Mouse (Mus musculus): ENCODE data around the gene Naxd. TPM values are rescaled to one million over a fixed set of nuclear protein-coding genes. Genes with fewer than 3 reads are reported as not detected.

Gene Naxd
- polyA plus RNA-seq, 1 experiment from 2014 or later, result 83.5 TPM

DNA sequence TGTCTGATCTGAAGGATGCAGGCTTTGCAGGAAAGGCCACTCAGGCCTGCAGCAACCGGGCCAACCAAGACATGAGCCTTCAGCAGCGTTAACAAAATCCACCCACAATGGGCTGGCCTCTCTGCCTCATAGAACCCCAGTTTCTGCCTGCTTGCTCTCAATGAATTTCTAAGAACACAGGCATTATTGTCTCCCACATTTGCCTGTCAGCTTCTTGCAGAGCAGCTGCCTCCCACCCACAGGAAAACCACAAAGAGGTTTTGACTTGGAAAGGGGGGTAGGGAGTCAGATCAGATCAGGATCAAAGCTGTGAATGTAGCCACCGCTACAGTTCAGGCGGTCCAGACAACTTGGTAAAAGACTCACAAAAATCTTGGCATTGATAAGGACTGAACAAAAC, 44.3 kb upstream of the Naxd start:
- no peak overlapping the region for H3K4me2 ChIP-seq (replicated peaks; ENCODE audit: low read depth)
- H3K4me3 ChIP-seq (ENCODE audit: low read depth, low read length), result no peak overlapping the region
- H3K27ac ChIP-seq (ENCODE audit: low read depth, low read length), result no peak overlapping the region
- TF ChIP-seq CTCF (IDR thresholded peaks at IDR 0.05; ENCODE audit: low read depth), result no peak
- no peak overlapping the region for H3K9ac ChIP-seq (ENCODE audit: low read depth, low read length)
- 72% methylated on average over 4 of the region's 4 CpGs for whole genome bisulfite sequencing
- peaks cover 14% of the 10 kb centered on the region; the same call in 1 of the 2 replicates for H3K36me3 ChIP-seq (ENCODE audit: control insufficient read depth, insufficient read depth)
- H3K9me3 ChIP-seq (ENCODE audit: control insufficient read depth), result no peaks in the 10 kb centered on the region
- H3K27me3 ChIP-seq (replicated peaks; ENCODE audit: control insufficient read depth, insufficient read depth, low read length), result no peaks in the 10 kb centered on the region
- ATAC-seq, result no peak
- peaks cover 6% of the 10 kb centered on the region for H3K4me1 ChIP-seq (replicated peaks; ENCODE audit: control insufficient read depth, insufficient read depth, low read length)

GRCm38 (mm10) chr8:11454228-11454627, 43.1 kb upstream of the Naxd start:
- no peaks in the 10 kb centered on the region for H3K27me3 ChIP-seq (replicated peaks; ENCODE audit: control insufficient read depth, insufficient read depth, low read length)
- no peaks in the 10 kb centered on the region for H3K9me3 ChIP-seq (ENCODE audit: control insufficient read depth)
- H3K4me2 ChIP-seq (replicated peaks; ENCODE audit: low read depth), result no peak overlapping the region
- no peak for ATAC-seq
- H3K9ac ChIP-seq (ENCODE audit: low read depth, low read length), result no peak overlapping the region
- WGBS, result 70% methylated on average over 12 of the region's 12 CpGs
- H3K4me3 ChIP-seq (ENCODE audit: low read depth, low read length), result no peak overlapping the region
- H3K27ac ChIP-seq (ENCODE audit: low read depth, low read length), result no peak overlapping the region
- TF ChIP-seq CTCF (IDR thresholded peaks at IDR 0.05; ENCODE audit: low read depth), result no peak
- peaks cover 7% of the 10 kb centered on the region; the same call in 1 of the 2 replicates for H3K36me3 ChIP-seq (ENCODE audit: control insufficient read depth, insufficient read depth)
- H3K4me1 ChIP-seq (replicated peaks; ENCODE audit: control insufficient read depth, insufficient read depth, low read length), result peaks cover 12% of the 10 kb centered on the region

DNA sequence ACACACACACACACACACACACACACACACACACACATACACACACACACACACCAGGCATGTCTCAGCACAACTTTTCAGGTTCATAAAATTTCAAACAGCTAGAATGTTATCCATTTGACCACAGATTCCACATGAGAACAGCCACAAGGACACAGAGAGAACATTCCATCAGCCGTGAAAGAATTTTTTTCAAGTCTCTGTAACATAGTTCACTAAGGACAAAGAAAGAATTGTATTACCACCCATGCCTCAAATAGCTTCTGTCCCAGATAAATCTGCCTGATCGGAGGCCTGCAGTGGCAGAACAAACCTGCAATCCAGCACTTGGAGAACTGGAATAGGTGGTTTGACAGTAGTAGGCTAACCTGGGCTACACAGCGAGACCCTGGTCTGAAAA, 40.0 kb upstream of the Naxd start:
- Histone ChIP-seq H3K9ac (ENCODE audit: low read depth, low read length) (no peak overlapping the region), H3K4me2 (replicated peaks; ENCODE audit: low read depth) (no peak overlapping the region), H3K36me3 (ENCODE audit: control insufficient read depth, insufficient read depth) (peaks cover 7% of the 10 kb centered on the region; the same call in 1 of the 2 replicates), H3K27ac (ENCODE audit: low read depth, low read length) (peak overlapping the region; percentile 89; the same call in 1 of the 2 replicates), H3K27me3 (replicated peaks; ENCODE audit: control insufficient read depth, insufficient read depth, low read length) (no peaks in the 10 kb centered on the region), H3K4me3 (ENCODE audit: low read depth, low read length) (no peak overlapping the region), H3K9me3 (ENCODE audit: control insufficient read depth) (no peaks in the 10 kb centered on the region), H3K4me1 (replicated peaks; ENCODE audit: control insufficient read depth, insufficient read depth, low read length) (peaks cover 11% of the 10 kb centered on the region)
- no peak for ATAC-seq
- WGBS, result 61% methylated on average over 3 of the region's 3 CpGs
- TF ChIP-seq CTCF (IDR thresholded peaks at IDR 0.05; ENCODE audit: low read depth), result no peak

DNA sequence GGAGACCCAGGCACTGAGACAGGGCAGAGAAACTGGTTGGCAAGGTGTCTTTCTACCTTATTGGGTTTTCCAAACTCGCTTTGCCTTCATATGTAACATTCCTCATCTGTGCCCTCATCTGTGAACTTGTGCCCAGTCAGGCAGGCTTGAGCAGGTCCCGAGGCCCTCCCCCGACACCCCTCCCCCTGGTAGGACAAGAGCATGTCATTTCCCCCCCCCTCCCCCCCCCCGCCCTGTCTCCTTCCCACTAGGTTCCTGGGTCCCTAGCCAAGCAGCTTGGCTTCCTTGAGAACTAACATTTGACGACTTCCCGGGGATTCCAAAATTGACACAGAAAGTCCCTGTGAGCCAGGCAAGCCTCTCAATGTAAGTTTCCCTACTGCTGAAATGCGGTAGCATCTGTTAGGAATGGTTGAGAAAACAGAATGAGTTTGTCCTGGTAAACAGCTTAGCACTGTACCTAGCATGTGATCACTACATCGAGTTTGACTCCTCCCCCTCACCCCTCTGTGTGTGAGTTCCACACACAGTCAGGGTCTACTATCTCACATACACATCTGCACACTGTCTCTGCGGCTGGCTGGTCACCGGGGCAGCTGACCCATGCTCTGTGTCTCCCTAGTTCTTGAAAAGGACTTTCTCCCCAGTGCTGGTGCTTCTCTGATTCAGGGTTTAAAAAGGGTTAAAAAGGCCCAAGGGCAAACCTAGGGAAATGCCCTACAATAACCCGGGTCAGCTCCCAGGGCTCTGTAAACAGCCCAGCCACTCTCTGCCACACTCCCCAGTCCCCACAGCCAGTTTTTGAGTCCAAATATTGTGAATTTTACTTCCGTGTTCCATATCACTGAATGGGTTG, 39.1 kb upstream of the Naxd start:
- ATAC-seq, result peak; percentile 52
- peak overlapping the region; percentile 35 for H3K4me2 ChIP-seq (replicated peaks; ENCODE audit: low read depth)
- peak overlapping the region; percentile 89 for H3K27ac ChIP-seq (ENCODE audit: low read depth, low read length)
- H3K36me3 ChIP-seq (ENCODE audit: control insufficient read depth, insufficient read depth), result peaks cover 7% of the 10 kb centered on the region; the same call in 1 of the 2 replicates
- no peak for TF ChIP-seq CTCF (IDR thresholded peaks at IDR 0.05; ENCODE audit: low read depth)
- H3K4me1 ChIP-seq (replicated peaks; ENCODE audit: control insufficient read depth, insufficient read depth, low read length), result peaks cover 11% of the 10 kb centered on the region
- H3K4me3 ChIP-seq (ENCODE audit: low read depth, low read length), result no peak overlapping the region
- no peaks in the 10 kb centered on the region for H3K9me3 ChIP-seq (ENCODE audit: control insufficient read depth)
- no peaks in the 10 kb centered on the region for H3K27me3 ChIP-seq (replicated peaks; ENCODE audit: control insufficient read depth, insufficient read depth, low read length)
- peak overlapping the region; percentile 37; the same call in 1 of the 2 replicates for H3K9ac ChIP-seq (ENCODE audit: low read depth, low read length)
- 34% methylated on average over 12 of the region's 12 CpGs for WGBS

GRCm38 (mm10) chr8:11459016-11459415, 38.3 kb upstream of the Naxd start:
- peak; percentile 73 for ATAC-seq
- Histone ChIP-seq H3K27ac (ENCODE audit: low read depth, low read length) (peak overlapping the region; percentile 89), H3K9ac (ENCODE audit: low read depth, low read length) (peak overlapping the region; percentile 37; the same call in 1 of the 2 replicates), H3K9me3 (ENCODE audit: control insufficient read depth) (no peaks in the 10 kb centered on the region), H3K4me2 (replicated peaks; ENCODE audit: low read depth) (peak overlapping the region; percentile 35), H3K36me3 (ENCODE audit: control insufficient read depth, insufficient read depth) (peaks cover 2% of the 10 kb centered on the region; the same call in 1 of the 2 replicates), H3K27me3 (replicated peaks; ENCODE audit: control insufficient read depth, insufficient read depth, low read length) (no peaks in the 10 kb centered on the region), H3K4me3 (ENCODE audit: low read depth, low read length) (no peak overlapping the region), H3K4me1 (replicated peaks; ENCODE audit: control insufficient read depth, insufficient read depth, low read length) (peaks cover 11% of the 10 kb centered on the region)
- no peak for TF ChIP-seq CTCF (IDR thresholded peaks at IDR 0.05; ENCODE audit: low read depth)
- WGBS, result 15% methylated on average over 5 of the region's 5 CpGs

GRCm38 (mm10) chr8:11460934-11461333, 36.4 kb upstream of the Naxd start:
- Histone ChIP-seq H3K4me1 (replicated peaks; ENCODE audit: control insufficient read depth, insufficient read depth, low read length) (peaks cover 17% of the 10 kb centered on the region), H3K27me3 (replicated peaks; ENCODE audit: control insufficient read depth, insufficient read depth, low read length) (no peaks in the 10 kb centered on the region), H3K4me2 (replicated peaks; ENCODE audit: low read depth) (no peak overlapping the region), H3K27ac (ENCODE audit: low read depth, low read length) (no peak overlapping the region), H3K36me3 (ENCODE audit: control insufficient read depth, insufficient read depth) (no peaks in the 10 kb centered on the region), H3K9me3 (ENCODE audit: control insufficient read depth) (no peaks in the 10 kb centered on the region), H3K9ac (ENCODE audit: low read depth, low read length) (no peak overlapping the region), H3K4me3 (ENCODE audit: low read depth, low read length) (no peak overlapping the region)
- TF ChIP-seq CTCF (IDR thresholded peaks at IDR 0.05; ENCODE audit: low read depth), result no peak
- WGBS, result 35% methylated on average over 2 of the region's 2 CpGs
- ATAC-seq, result no peak

All from intestine, postnatal 0 days (tissue).